Mouse (Mus musculus): Measurements from ENCODE around the gene Prdm11. TPM values are rescaled to one million over a fixed set of nuclear protein-coding genes. Genes with fewer than 3 reads are reported as not detected.
A peak's percentile ranks its signal among the peaks of the same experiment; 100 is the strongest.

The Prdm11 gene
- total RNA-seq (2012; rRNA removed) (1.3 and 1.8 TPM in 2 replicates), total RNA-seq (2014; rRNA removed) (0.05 TPM in 1 of 2 replicates, not detected in the other), polyA plus RNA-seq (2012; ENCODE audit: insufficient read length, low read depth) (0.06 TPM in 1 of 2 replicates, not detected in the other)

GRCm38 (mm10) chr2:93045818-93046508 lies at the start of gene Prdm11:
Gene Prdm11, minus strand, starts transcription at chr2:93046167.
- no peaks in the 10 kb centered on the region for H3K36me3 ChIP-seq (replicated peaks in 1 of 2; ENCODE audit: control insufficient read depth in 1 of 2, insufficient read depth in 1 of 2, low read length in 1 of 2)
- TF ChIP-seq RCOR1 (conservative IDR thresholded peaks at IDR 0.05; ENCODE audit: low read depth, low read length) (no peak), UBTF (IDR thresholded peaks at IDR 0.05; ENCODE audit: low read depth, low read length) (peak; percentile 4; the same call in 1 of the 2 replicates), PAX5 (IDR thresholded peaks at IDR 0.05; ENCODE audit: low read length) (no peak)
- peaks cover 85% of the 10 kb centered on the region for H3K27me3 ChIP-seq (replicated peaks)
- H3K4me3 ChIP-seq (replicated peaks in 1 of 3; ENCODE audit: low read depth in 2 of 3, low read length in 2 of 3, poor library complexity in 1 of 3), result peak within 1 kb of the TSS in 2 of 3 experiments; percentile 13 to 73
- H3K4me1 ChIP-seq (ENCODE audit: control insufficient read depth in 1 of 2, insufficient read depth in 2 of 2), result no peaks in the 10 kb centered on the region
- H3K9me3 ChIP-seq (replicated peaks; ENCODE audit: low read length), result no peaks in the 10 kb centered on the region
- H3K79me2 ChIP-seq (replicated peaks; ENCODE audit: control insufficient read depth, extremely low read depth, insufficient read depth, poor library complexity, severe bottlenecking), result no peaks in the 10 kb centered on the region
- dilution Hi-C loops (cut with MboI; ENCODE audit: extremely low pct_ligation_motif_present, extremely low pct_unique_long_range_greater_than_20kb, low sequenced_read_pairs), result no loop called here
- peak within 1 kb of the TSS; percentile 70 for H3K4me2 ChIP-seq (ENCODE audit: insufficient read depth, low read depth, poor library complexity, severe bottlenecking)
- no peak for DNase-seq (ENCODE audit: extremely low read depth)
- in situ Hi-C loops (cut with MboI; ENCODE audit: low pct_ligation_motif_present, low pct_unique_long_range_greater_than_20kb, low sequenced_read_pairs), result no loop called here
- peak within 1 kb of the TSS; percentile 93 for H3K9ac ChIP-seq (ENCODE audit: insufficient read depth, low read depth)
- H3K27ac ChIP-seq (ENCODE audit: insufficient read depth, low read depth), result no peak within 1 kb of the TSS

GRCm38 (mm10) chr2:93092347-93092746 lies 46.4 kb upstream of the Prdm11 start:
- Histone ChIP-seq H3K4me1 (ENCODE audit: control insufficient read depth in 1 of 2, insufficient read depth in 2 of 2) (peaks cover 0 to 11% of the 10 kb centered on the region in 2 experiments; a peak in 2 of 4 replicates), H3K27me3 (replicated peaks) (peaks cover 87% of the 10 kb centered on the region), H3K4me2 (ENCODE audit: insufficient read depth, low read depth, poor library complexity, severe bottlenecking) (no peak overlapping the region), H3K27ac (ENCODE audit: insufficient read depth, low read depth) (no peak overlapping the region), H3K79me2 (replicated peaks; ENCODE audit: control insufficient read depth, extremely low read depth, insufficient read depth, poor library complexity, severe bottlenecking) (no peaks in the 10 kb centered on the region), H3K9ac (ENCODE audit: insufficient read depth, low read depth) (no peak overlapping the region), H3K9me3 (replicated peaks; ENCODE audit: low read length) (peaks cover 6% of the 10 kb centered on the region), H3K36me3 (replicated peaks in 1 of 2; ENCODE audit: control insufficient read depth in 1 of 2, insufficient read depth in 1 of 2, low read length in 1 of 2) (no peaks in the 10 kb centered on the region), H3K4me3 (replicated peaks in 1 of 3; ENCODE audit: low read depth in 2 of 3, low read length in 2 of 3, poor library complexity in 1 of 3) (no peak overlapping the region)
- DNase-seq (ENCODE audit: extremely low read depth), result no peak
- TF ChIP-seq UBTF (IDR thresholded peaks at IDR 0.05; ENCODE audit: low read depth, low read length), result no peak
- no peak for TF ChIP-seq EP300 (IDR thresholded peaks at IDR 0.05; ENCODE audit: low read length)
- no peak for TF ChIP-seq MXI1 (IDR thresholded peaks at IDR 0.05; ENCODE audit: low read depth, low read length)
- no peak for TF ChIP-seq ZNF384 (IDR thresholded peaks at IDR 0.05; ENCODE audit: low read depth, low read length)
- TF ChIP-seq KAT2A (IDR thresholded peaks at IDR 0.05; ENCODE audit: insufficient replicate concordance, low read length), result no peak
- no peak for TF ChIP-seq ELF1 (IDR thresholded peaks at IDR 0.05; ENCODE audit: low read depth, low read length)
- TF ChIP-seq NRF1 (IDR thresholded peaks at IDR 0.05; ENCODE audit: low read depth, low read length), result no peak
- no peak for TF ChIP-seq IRF4 (IDR thresholded peaks at IDR 0.05; ENCODE audit: low read depth, low read length)
- no peak for TF ChIP-seq MAFK (IDR thresholded peaks at IDR 0.05; ENCODE audit: insufficient replicate concordance, low read length)
- no peak for TF ChIP-seq JUN (IDR thresholded peaks at IDR 0.05; ENCODE audit: insufficient read depth, low read depth, low read length)
- TF ChIP-seq USF2 (conservative IDR thresholded peaks at IDR 0.05; ENCODE audit: low read depth, low read length), result no peak
- no peak for TF ChIP-seq USF1 (IDR thresholded peaks at IDR 0.05; ENCODE audit: low read depth, low read length)
- no peak for TF ChIP-seq ZMIZ1 (IDR thresholded peaks at IDR 0.05; ENCODE audit: low read depth, low read length)
- TF ChIP-seq MEF2A (IDR thresholded peaks at IDR 0.05; ENCODE audit: borderline replicate concordance, low read depth, low read length), result no peak
- no peak for TF ChIP-seq POLR2AphosphoS2 (IDR thresholded peaks at IDR 0.05; ENCODE audit: low read depth, low read length)
- TF ChIP-seq CTCF (conservative IDR thresholded peaks at IDR 0.05 in 1 of 2, IDR thresholded peaks at IDR 0.05 in 1 of 2; ENCODE audit: low read depth in 2 of 2, low read length in 2 of 2), result no peak
- TF ChIP-seq MYC (IDR thresholded peaks at IDR 0.05; ENCODE audit: low read depth, low read length), result no peak
- TF ChIP-seq MAZ (IDR thresholded peaks at IDR 0.05; ENCODE audit: low read depth, low read length), result no peak
- TF ChIP-seq ZKSCAN1 (IDR thresholded peaks at IDR 0.05; ENCODE audit: borderline replicate concordance, low read depth, low read length), result no peak
- in situ Hi-C loops (cut with MboI; ENCODE audit: low pct_ligation_motif_present, low pct_unique_long_range_greater_than_20kb, low sequenced_read_pairs) (no loop called here), dilution Hi-C loops (cut with MboI; ENCODE audit: extremely low pct_ligation_motif_present, extremely low pct_unique_long_range_greater_than_20kb, low sequenced_read_pairs) (no loop called here)

Measured in CH12.LX (cell line).